Mouse (Mus musculus) heart, embryonic 13.5 days (tissue): ENCODE measurements around the gene Antxr2. TPM values are rescaled to one million over a fixed set of nuclear protein-coding genes. Genes with fewer than 3 reads are reported as not detected.
A peak's percentile ranks its signal among the peaks of the same experiment; 100 is the strongest.

ENCODE experiments used
- ATAC-seq: fragments of 200-750 bp; cut with Nextera tagmentation; 2 replicates; pipeline ENCODE4 v1.8.0; 2017; ENCODE audit warnings: moderate TSS enrichment; ENCODE audit not compliant: insufficient number of reproducible peaks, low FRiP score, low TSS enrichment; ENCODE audit errors: extremely low read depth
- H3K27ac ChIP-seq: fragments of 300-500 bp; sonication (generic); replicated peaks from 2 replicates; pipeline ENCODE4 v1.5.1; 2015; ENCODE audit warnings: moderate library complexity, mild to moderate bottlenecking, inconsistent platforms
- H3K27me3 ChIP-seq: fragments of 300-500 bp; sonication (generic); replicated peaks from 2 replicates; pipeline ENCODE4 v1.6.1; 2015; ENCODE audit warnings: mild to moderate bottlenecking, inconsistent platforms
- H3K36me3 ChIP-seq: fragments of 300-500 bp; sonication (generic); 2 replicates; pipeline ENCODE4 v1.6.1; 2015; ENCODE audit warnings: mild to moderate bottlenecking, inconsistent platforms
- H3K4me1 ChIP-seq: fragments of 300-500 bp; sonication (generic); 2 replicates; pipeline ENCODE4 v1.6.1; 2015; ENCODE audit warnings: inconsistent platforms
- H3K4me2 ChIP-seq: fragments of 300-500 bp; sonication (generic); 2 replicates; pipeline ENCODE4 v1.6.1; 2015; ENCODE audit warnings: inconsistent platforms, mild to moderate bottlenecking, moderate library complexity
- H3K4me3 ChIP-seq: fragments of 300-500 bp; sonication (generic); 2 replicates; pipeline ENCODE4 v1.5.1; 2015; ENCODE audit warnings: moderate library complexity, mild to moderate bottlenecking, inconsistent platforms
- H3K9ac ChIP-seq: fragments of 300-500 bp; sonication (generic); 2 replicates; pipeline ENCODE4 v1.6.1; 2015; ENCODE audit warnings: inconsistent platforms, mild to moderate bottlenecking, moderate library complexity
- H3K9me3 ChIP-seq: fragments of 300-500 bp; sonication (generic); 2 replicates; pipeline ENCODE4 v1.6.1; 2016; ENCODE audit warnings: inconsistent platforms
- WGBS: fragments of 180-500 bp; shearing (Covaris S2); methylation state at CpG from one replicate; pipeline ENCODE4 v1.1.7; 2015; ENCODE audit warnings: mixed read lengths; 5-methylcytosine and 5-hydroxymethylcytosine counted together
- polyA plus RNA-seq: library from polyadenylated mRNA; unstranded; fragments of >200 nt; fragmentation: Nextera tagmentation; extraction: Ambion mirVana; gene quantifications from 2 replicates; pipeline ENCODE4 v1.2.1, GENCODE M21; 2015

Antxr2 gene
- polyA plus RNA-seq, 1 experiment from 2014 or later = 50.3 TPM

DNA sequence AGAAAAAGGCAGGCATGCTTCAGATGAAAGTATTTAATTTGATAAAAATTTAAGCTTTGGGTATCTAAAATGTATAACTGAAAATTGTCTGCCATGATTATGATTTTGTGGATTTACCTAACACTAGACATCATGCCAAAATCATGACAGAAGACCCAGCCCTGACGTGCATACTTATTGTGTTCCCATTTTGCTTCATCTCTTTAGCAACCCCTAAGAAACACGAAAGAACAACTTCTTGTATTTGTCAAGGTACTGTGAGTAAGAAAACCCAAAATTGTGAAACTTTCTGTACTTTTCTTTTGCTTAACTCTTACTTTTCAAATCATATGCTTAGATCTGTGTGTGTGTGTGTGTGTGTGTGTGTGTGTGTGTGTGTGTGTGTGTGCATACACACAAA, 6.3 kb downstream of the Antxr2 start:
- H3K36me3 ChIP-seq = peaks cover 66% of the 10 kb centered on the region
- no peak overlapping the region for H3K27ac ChIP-seq
- H3K9me3 ChIP-seq = no peaks in the 10 kb centered on the region
- H3K4me2 ChIP-seq = no peak overlapping the region
- H3K27me3 ChIP-seq = no peaks in the 10 kb centered on the region
- H3K9ac ChIP-seq = no peak overlapping the region
- H3K4me1 ChIP-seq = peaks cover 23% of the 10 kb centered on the region
- ATAC-seq = no peak
- 85% methylated on average over 2 of the region's 2 CpGs for WGBS
- H3K4me3 ChIP-seq = no peak overlapping the region

DNA sequence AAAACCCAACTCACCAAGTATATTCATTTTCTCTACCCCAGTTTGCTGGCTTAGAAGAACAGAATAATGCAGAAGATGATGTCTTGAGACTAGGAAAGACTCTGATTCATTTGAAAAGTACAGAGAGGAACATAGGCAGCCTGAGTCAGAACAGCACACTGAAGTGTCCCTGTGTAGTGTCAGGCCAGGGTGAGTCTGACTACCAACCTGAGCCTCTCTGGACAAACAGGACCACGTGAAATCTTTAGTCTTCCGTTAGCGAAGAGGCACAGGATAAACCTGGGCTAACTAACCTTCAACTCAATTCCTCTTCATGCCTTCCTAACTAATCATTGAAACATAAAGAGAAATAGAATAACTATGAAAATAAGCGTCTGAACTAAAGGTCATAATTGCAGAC, 9.3 kb downstream of the Antxr2 start:
- Histone ChIP-seq H3K27me3 (no peaks in the 10 kb centered on the region), H3K9me3 (no peaks in the 10 kb centered on the region), H3K4me1 (peaks cover 24% of the 10 kb centered on the region), H3K27ac (no peak overlapping the region), H3K36me3 (peaks cover 73% of the 10 kb centered on the region), H3K4me2 (no peak overlapping the region), H3K4me3 (no peak overlapping the region), H3K9ac (no peak overlapping the region)
- WGBS = 87% methylated on average over 4 of the region's 4 CpGs
- ATAC-seq = no peak

DNA sequence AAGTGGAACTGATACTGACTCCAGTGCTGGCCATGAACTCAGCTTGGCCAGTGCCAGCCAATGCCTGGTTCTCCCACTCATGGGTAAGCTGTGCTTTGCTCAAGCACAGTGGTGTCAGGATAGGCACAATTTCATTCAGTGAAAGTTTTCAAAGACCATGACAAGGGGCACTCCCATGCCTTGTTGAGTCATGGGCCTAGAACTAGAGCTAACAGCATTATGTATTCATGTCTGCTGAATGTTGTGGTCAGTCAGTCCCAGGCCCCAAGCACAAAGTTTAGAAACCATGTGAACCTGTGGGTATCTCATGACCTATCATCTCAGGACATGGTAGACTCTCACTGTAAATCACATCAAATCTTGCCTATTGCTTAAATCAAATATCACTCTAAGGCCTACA, 10.2 kb downstream of the Antxr2 start:
- Histone ChIP-seq H3K9ac (no peak overlapping the region), H3K4me3 (no peak overlapping the region), H3K27ac (no peak overlapping the region), H3K9me3 (no peaks in the 10 kb centered on the region), H3K4me1 (peaks cover 29% of the 10 kb centered on the region), H3K4me2 (no peak overlapping the region), H3K36me3 (peaks cover 66% of the 10 kb centered on the region), H3K27me3 (no peaks in the 10 kb centered on the region)
- ATAC-seq = no peak

DNA sequence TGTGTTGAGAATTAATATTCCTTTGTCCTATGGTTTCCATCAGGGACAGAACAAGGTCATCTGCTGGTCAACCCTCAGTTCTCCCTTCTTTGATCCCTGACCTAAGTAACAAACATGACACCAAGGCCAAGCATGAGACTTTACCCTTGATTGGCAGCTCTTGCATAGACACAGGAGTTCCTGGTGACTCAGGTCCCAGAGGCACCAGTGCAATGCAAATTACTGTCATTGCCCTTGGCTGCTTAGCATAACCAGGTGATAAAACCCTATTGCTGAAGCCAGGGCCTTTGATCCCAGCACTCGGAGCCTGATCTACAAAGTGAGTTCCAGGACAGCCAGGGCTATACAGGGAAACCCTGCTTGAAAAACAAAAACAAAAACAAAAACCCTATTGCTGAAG, 11.4 kb downstream of the Antxr2 start:
- H3K36me3 ChIP-seq = peaks cover 56% of the 10 kb centered on the region
- ATAC-seq = no peak
- 59% methylated on average over 1 of the region's 1 CpGs for WGBS

DNA sequence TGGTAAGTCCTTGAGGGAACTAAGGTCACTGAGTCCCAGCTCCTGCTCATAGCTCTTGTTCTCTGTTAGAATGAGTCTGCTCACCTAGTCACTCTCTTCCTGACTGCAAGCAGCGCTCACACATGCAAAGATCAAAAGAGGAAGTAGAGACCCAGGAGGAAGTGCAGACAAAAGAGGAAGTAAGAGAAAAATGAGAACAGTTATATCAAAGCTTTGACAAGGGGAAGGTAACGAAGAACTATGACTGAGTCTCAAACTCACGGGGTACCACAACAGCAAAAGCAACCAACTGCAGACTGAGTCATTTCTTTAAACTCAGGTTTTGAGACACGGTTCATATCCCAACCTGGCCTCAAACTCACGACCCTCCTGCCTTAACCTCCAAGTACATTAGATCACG, 12.7 kb downstream of the Antxr2 start:
- Histone ChIP-seq H3K9ac (no peak overlapping the region), H3K27me3 (no peaks in the 10 kb centered on the region), H3K27ac (no peak overlapping the region), H3K4me2 (no peak overlapping the region), H3K4me1 (peaks cover 29% of the 10 kb centered on the region), H3K36me3 (peaks cover 57% of the 10 kb centered on the region), H3K9me3 (no peaks in the 10 kb centered on the region), H3K4me3 (no peak overlapping the region)
- ATAC-seq = no peak
- WGBS = 72% methylated on average over 6 of the region's 6 CpGs

More for the DNA sequence above, 11.4 kb downstream of the Antxr2 start:
- no peak overlapping the region for H3K4me3 ChIP-seq
- no peaks in the 10 kb centered on the region for H3K9me3 ChIP-seq
- H3K27me3 ChIP-seq = no peaks in the 10 kb centered on the region
- peaks cover 29% of the 10 kb centered on the region for H3K4me1 ChIP-seq
- H3K4me2 ChIP-seq = no peak overlapping the region
- H3K27ac ChIP-seq = no peak overlapping the region
- no peak overlapping the region for H3K9ac ChIP-seq

DNA sequence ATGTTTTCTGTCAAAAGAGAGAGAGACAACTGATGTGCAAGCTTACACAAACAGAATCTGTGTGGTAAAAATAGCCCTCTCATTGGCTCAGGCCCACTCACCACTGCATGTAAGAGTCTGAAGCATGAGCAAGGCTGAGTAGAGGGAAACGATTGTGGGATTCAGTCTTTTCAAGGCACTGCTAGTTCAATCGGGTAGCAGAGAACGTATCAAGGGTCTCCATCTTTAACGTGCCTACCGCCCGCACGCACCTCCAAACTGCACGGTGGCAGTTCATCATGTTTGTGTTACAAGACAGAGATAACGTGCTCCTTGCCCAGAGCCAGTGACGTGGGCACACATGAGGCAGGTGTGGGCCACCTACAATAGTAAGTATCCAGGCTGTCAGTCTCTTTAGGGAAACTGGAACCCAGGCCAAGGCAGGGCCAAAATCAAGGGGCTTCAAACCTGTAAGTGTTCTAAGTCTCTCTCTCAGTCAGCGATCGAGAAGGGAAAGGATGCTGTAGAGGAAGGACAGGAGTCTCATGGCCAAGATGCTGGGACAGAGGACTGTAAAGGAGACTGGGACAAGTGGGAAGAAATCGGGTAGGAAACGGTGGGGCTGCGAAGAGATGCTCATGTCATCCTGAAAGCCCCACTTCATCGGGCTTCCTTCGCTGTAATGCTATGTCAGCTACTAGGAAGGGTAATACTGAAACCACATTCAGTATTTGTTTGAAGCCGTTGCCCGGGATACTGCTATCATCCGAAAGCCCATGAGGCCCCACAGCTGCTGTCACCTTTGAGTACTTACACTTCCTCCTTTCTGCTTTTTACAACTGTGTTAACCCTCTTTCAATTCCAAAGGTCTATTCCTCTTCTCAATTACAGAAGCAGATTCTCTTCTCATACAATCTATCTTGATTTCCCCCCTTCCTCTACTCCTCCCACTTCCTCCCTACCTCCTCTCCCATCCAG, 14.3 kb downstream of the Antxr2 start:
- H3K36me3 ChIP-seq = peaks cover 49% of the 10 kb centered on the region
- peak overlapping the region; percentile 68 for H3K27ac ChIP-seq
- 54% methylated on average over 20 of the region's 20 CpGs for WGBS
- peaks cover 29% of the 10 kb centered on the region for H3K4me1 ChIP-seq
- H3K27me3 ChIP-seq = no peaks in the 10 kb centered on the region
- H3K9me3 ChIP-seq = no peaks in the 10 kb centered on the region
- ATAC-seq = no peak
- H3K4me3 ChIP-seq = no peak overlapping the region
- H3K4me2 ChIP-seq = peak overlapping the region; percentile 35
- peak overlapping the region; percentile 47 for H3K9ac ChIP-seq

DNA sequence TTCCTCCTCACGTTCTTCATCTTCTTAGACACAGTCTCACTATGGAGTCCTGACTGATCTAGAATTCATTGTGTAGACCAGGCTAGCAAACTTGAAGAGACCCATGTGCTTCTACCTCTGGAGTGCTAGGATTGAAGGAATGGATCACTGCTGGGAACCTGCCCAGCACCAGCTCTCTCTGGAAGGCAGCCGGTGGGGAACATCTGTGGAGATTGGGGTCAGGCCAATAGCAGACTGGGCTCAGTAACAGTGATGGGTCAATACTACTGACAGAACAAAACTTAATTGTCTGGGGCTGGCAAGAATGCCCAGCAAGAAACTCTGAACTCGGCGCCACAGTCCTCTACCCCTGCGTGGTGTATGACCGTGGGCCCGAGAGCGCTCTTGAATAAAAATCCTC, 25.1 kb downstream of the Antxr2 start:
- 88% methylated on average over 8 of the region's 8 CpGs for WGBS
- Histone ChIP-seq H3K4me3 (no peak overlapping the region), H3K36me3 (peaks cover 45% of the 10 kb centered on the region), H3K4me2 (no peak overlapping the region), H3K27me3 (no peaks in the 10 kb centered on the region), H3K9me3 (no peaks in the 10 kb centered on the region), H3K4me1 (no peaks in the 10 kb centered on the region), H3K27ac (no peak overlapping the region), H3K9ac (no peak overlapping the region)
- ATAC-seq = no peak

DNA sequence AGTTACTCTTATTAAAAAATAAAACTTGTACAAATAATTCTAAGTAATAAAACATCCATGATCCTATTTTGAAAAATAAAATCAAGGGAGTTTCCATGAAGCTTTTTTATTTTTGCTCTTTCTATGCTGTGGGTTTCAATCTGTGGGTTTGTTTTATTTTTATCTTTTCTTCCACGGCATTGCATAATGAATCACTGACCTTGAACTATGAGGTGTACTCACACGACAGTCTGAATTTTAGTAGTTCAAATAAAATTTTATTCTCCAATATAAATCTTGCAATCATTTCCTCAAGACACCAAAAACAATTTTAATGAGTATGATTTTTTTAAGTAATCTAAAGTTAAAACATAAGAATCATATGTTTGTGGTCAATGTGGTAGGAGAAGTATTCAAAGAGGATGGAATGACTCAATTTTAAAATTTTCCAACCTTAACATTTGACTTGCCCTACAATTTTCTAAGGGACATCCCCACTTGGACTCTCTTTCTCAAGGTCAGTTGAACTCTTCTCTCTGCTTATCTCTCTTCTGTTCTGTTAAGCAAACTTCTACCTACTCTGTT, 31.5 kb downstream of the Antxr2 start:
- Histone ChIP-seq H3K4me1 (peaks cover 5% of the 10 kb centered on the region; the same call in 1 of the 2 replicates), H3K9ac (no peak overlapping the region), H3K4me2 (no peak overlapping the region), H3K27me3 (no peaks in the 10 kb centered on the region), H3K27ac (no peak overlapping the region), H3K36me3 (peaks cover 52% of the 10 kb centered on the region), H3K9me3 (no peaks in the 10 kb centered on the region), H3K4me3 (no peak overlapping the region)
- 63% methylated on average over 2 of the region's 2 CpGs for WGBS
- ATAC-seq = no peak

DNA sequence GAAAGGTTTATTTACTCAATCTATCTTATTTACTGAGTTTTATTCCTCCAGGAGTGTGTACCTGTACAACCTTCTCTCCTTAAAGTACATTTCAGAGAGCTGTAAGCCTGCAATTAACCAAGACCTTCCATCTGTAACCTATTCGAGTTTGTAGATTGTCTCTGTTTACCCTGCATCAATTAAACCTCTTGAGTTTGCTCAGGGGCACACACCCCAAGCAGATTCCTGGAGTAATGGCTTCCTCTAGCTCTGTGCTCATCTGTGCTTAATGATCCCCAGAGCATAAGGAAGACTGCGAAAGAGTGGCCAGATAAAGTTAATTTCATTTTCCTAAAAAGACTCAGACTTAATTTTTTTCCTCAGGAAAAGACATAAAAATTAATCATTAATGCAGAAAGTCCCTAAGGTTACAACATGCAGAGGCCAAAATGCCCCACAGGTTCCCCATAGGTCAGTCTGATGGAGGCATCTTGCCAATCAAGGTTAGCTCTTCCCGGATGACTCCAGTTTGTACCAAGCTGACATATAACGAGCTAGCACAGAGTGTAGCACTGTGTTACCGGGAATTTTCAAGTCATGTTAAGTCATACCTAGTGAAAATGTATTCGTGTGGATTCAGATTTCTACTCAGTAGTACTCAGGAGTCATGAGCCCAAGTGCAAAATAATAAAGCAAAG, 34.2 kb downstream of the Antxr2 start:
- no peak for ATAC-seq
- Histone ChIP-seq H3K36me3 (peaks cover 29% of the 10 kb centered on the region), H3K4me2 (no peak overlapping the region), H3K4me3 (no peak overlapping the region), H3K9ac (no peak overlapping the region), H3K27ac (no peak overlapping the region), H3K4me1 (peaks cover 5% of the 10 kb centered on the region; the same call in 1 of the 2 replicates), H3K27me3 (no peaks in the 10 kb centered on the region), H3K9me3 (no peaks in the 10 kb centered on the region)
- WGBS = 68% methylated on average over 6 of the region's 6 CpGs

DNA sequence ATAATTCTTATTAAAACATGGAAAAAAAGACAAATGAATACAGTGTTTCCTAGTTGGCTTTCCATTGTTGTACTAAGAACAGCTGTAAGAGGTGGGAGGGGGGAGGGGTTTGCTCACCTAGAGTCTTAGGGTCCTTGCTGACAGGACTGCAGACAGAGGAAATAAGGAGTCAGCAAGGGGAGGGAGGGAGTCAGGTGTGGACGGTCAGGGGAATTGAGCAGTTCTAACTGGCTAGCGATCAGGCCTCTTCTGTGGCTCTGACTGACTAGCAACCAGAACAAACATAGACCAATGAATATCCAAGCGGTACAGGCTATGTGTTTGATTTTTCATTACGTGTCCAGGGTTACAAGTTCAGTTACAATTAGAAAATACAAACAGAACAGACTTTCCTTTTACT, 35.0 kb downstream of the Antxr2 start:
- H3K9ac ChIP-seq = no peak overlapping the region
- WGBS = 65% methylated on average over 4 of the region's 4 CpGs
- H3K27ac ChIP-seq = peak overlapping the region; percentile 43; the same call in 1 of the 2 replicates
- H3K9me3 ChIP-seq = no peaks in the 10 kb centered on the region
- H3K4me2 ChIP-seq = no peak overlapping the region
- peaks cover 23% of the 10 kb centered on the region for H3K36me3 ChIP-seq
- peaks cover 5% of the 10 kb centered on the region; the same call in 1 of the 2 replicates for H3K4me1 ChIP-seq
- H3K4me3 ChIP-seq = no peak overlapping the region
- no peak for ATAC-seq
- no peaks in the 10 kb centered on the region for H3K27me3 ChIP-seq

DNA sequence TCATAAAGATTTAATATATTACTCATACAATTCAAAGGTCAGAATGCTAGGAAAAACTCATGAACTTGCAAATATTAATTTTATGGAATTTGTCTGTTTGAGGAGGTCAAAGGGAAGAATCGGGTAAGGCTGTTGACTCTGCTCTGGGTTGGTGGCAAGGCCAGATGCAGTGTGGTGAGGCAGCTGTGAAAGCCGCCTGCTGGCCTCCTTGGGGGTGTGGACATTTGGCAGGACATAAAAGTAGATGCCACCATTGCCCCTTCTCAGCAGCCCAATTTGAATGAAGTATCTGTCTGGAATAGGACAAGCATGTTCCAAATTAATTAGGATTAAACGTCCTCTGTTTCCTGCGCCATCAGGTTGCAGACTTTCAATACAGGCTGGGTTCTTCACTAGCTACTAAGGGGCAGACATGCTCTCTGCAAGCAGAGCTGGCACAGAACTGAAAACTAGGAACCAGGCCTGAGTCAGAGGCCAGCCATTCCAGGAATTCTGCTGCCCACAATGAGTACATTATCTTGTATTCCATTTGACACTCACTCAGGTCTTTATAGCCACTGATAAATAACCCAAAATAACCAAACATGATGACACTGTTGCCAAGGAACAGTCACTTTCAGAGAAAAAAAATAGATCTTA, 44.1 kb downstream of the Antxr2 start:
- no peaks in the 10 kb centered on the region for H3K27me3 ChIP-seq
- peak overlapping the region; percentile 92 for H3K27ac ChIP-seq
- no peak overlapping the region for H3K4me3 ChIP-seq
- H3K4me2 ChIP-seq = peak overlapping the region; percentile 24; the same call in 1 of the 2 replicates
- WGBS = 51% methylated on average over 4 of the region's 4 CpGs
- no peaks in the 10 kb centered on the region for H3K9me3 ChIP-seq
- peaks cover 16% of the 10 kb centered on the region for H3K36me3 ChIP-seq
- H3K9ac ChIP-seq = 0 out of 2 replicates have a peak overlapping the region, but pooled peaks have one; percentile 25
- peaks cover 16% of the 10 kb centered on the region for H3K4me1 ChIP-seq
- ATAC-seq = peak; percentile 66; the same call in 1 of the 2 replicates
